Mouse (Mus musculus) hindbrain, embryonic 16.5 days (tissue): ENCODE measurements at regions not wholly inside any gene's neighbourhood (a gene's known extent, or its start where the extent isn't known, plus 50 kb on each side); places are given as distances from the start of the nearest gene placed in this dataset.

Source experiments
- ATAC-seq: fragments of 200-750 bp; cut with Nextera tagmentation; 2 replicates; pipeline ENCODE4 v1.8.0; 2017; ENCODE audit warnings: moderate TSS enrichment, moderate library complexity
- H3K27ac ChIP-seq: fragments of 300-500 bp; sonication (generic); 2 replicates; pipeline ENCODE4 v1.5.1; 2014; ENCODE audit warnings: low read depth, mild to moderate bottlenecking, control low read depth, low read length, moderate library complexity
- H3K27me3 ChIP-seq: fragments of 300-500 bp; sonication (generic); replicated peaks from 2 replicates; pipeline ENCODE4 v1.6.1; 2014; ENCODE audit warnings: low read length; ENCODE audit not compliant: control insufficient read depth, insufficient read depth
- H3K36me3 ChIP-seq: fragments of 300-500 bp; sonication (generic); 2 replicates; pipeline ENCODE4 v1.6.1; 2014; ENCODE audit warnings: mild to moderate bottlenecking, low read length, moderate library complexity, mixed read lengths; ENCODE audit not compliant: control insufficient read depth, insufficient read depth
- H3K4me1 ChIP-seq: fragments of 300-500 bp; sonication (generic); 2 replicates; pipeline ENCODE4 v1.6.1; 2014; ENCODE audit warnings: low read depth, low read length; ENCODE audit not compliant: control insufficient read depth, insufficient read depth
- H3K4me2 ChIP-seq: fragments of 300-500 bp; sonication (generic); 2 replicates; pipeline ENCODE4 v1.6.1; 2014; ENCODE audit warnings: mild to moderate bottlenecking, low read length, control low read depth, moderate library complexity
- H3K4me3 ChIP-seq: fragments of 300-500 bp; sonication (generic); 2 replicates; pipeline ENCODE4 v1.5.1; 2014; ENCODE audit warnings: mild to moderate bottlenecking, low read length, control low read depth, moderate library complexity
- H3K9ac ChIP-seq: fragments of 300-500 bp; sonication (generic); 2 replicates; pipeline ENCODE4 v1.6.1; 2014; ENCODE audit warnings: low read depth, mild to moderate bottlenecking, control low read depth, low read length, moderate library complexity
- H3K9me3 ChIP-seq: fragments of 300-500 bp; sonication (generic); 2 replicates; pipeline ENCODE4 v1.6.1; 2014; ENCODE audit warnings: mild to moderate bottlenecking, low read length, moderate library complexity; ENCODE audit not compliant: control insufficient read depth
- WGBS: fragments of 180-500 bp; shearing (Covaris S2); extraction: QIAGEN DNeasy Blood & Tissue Kit; methylation state at CpG from one replicate; pipeline ENCODE4 v1.1.7; 2014; 5-methylcytosine and 5-hydroxymethylcytosine counted together

- H3K4me1 ChIP-seq: no peaks in the 10 kb centered on the region
- 44% methylated on average over 2 of the region's 2 CpGs for WGBS
- no peak overlapping the region for H3K27ac ChIP-seq
- H3K36me3 ChIP-seq: no peaks in the 10 kb centered on the region
- no peaks in the 10 kb centered on the region for H3K27me3 ChIP-seq
- no peak overlapping the region for H3K4me2 ChIP-seq
- no peaks in the 10 kb centered on the region for H3K9me3 ChIP-seq
- no peak overlapping the region for H3K9ac ChIP-seq
- no peak for ATAC-seq
- H3K4me3 ChIP-seq: no peak overlapping the region
Observed at GRCm38 (mm10) chr8:93750921-93751320, 58.8 kb upstream of the Gnao1 start.

GRCm38 (mm10) chr8:93755981-93756380, 53.8 kb upstream of the Gnao1 start:
- H3K4me3 ChIP-seq: no peak overlapping the region
- H3K36me3 ChIP-seq: no peaks in the 10 kb centered on the region
- no peaks in the 10 kb centered on the region for H3K4me1 ChIP-seq
- H3K27ac ChIP-seq: no peak overlapping the region
- H3K9me3 ChIP-seq: no peaks in the 10 kb centered on the region
- WGBS: 87% methylated on average over 4 of the region's 4 CpGs
- no peaks in the 10 kb centered on the region for H3K27me3 ChIP-seq
- no peak overlapping the region for H3K9ac ChIP-seq
- no peak overlapping the region for H3K4me2 ChIP-seq
- no peak for ATAC-seq
